Mouse (Mus musculus) cerebellum, adult 2 months (tissue): ENCODE data around the gene Scaper. TPM values are rescaled to one million over a fixed set of nuclear protein-coding genes. Genes with fewer than 3 reads are reported as not detected.

Experiments used
- DNase-seq, 2 experiments: peaks; one replicate each; pipeline ENCODE4 v3.0.0; 2021
- H3K27ac ChIP-seq: fragments of 200-500 bp; 2 replicates; pipeline ENCODE4 v1.5.1; 2012; ENCODE audit warnings: low read length, control low read depth, inconsistent platforms; ENCODE audit not compliant: insufficient read depth
- H3K27me3 ChIP-seq: fragments of 200-500 bp; 2 replicates; pipeline ENCODE4 v1.6.1; 2012; ENCODE audit warnings: inconsistent platforms, mild to moderate bottlenecking, low read length, moderate library complexity; ENCODE audit not compliant: control insufficient read depth, insufficient read depth
- H3K4me1 ChIP-seq: fragments of 200-500 bp; 2 replicates; pipeline ENCODE4 v1.6.1; 2011; ENCODE audit warnings: low read length; ENCODE audit not compliant: control insufficient read depth, insufficient read depth
- H3K4me3 ChIP-seq: fragments of 200-500 bp; replicated peaks from 2 replicates; pipeline ENCODE3; 2011; ENCODE audit warnings: mild to moderate bottlenecking, low read depth, low read length, control low read depth; ENCODE audit not compliant: insufficient read depth
- CTCF ChIP-seq: fragments of 200-500 bp; IDR thresholded peaks from 2 replicates; pipeline ENCODE4 v1.5.1; 2011; ENCODE audit warnings: low read depth, mild to moderate bottlenecking, control low read depth, low read length, moderate library complexity, borderline replicate concordance; ENCODE audit not compliant: insufficient read depth
- POLR2A ChIP-seq: fragments of 200-500 bp; IDR thresholded peaks from 2 replicates; pipeline ENCODE4 v1.6.1; 2011; ENCODE audit warnings: low read length, control low read depth, borderline replicate concordance; ENCODE audit not compliant: insufficient read depth
- WGBS: fragments of 180-500 bp; shearing (Covaris S2); methylation state at CpG from one replicate; pipeline ENCODE4 v1.1.7; 2018; 5-methylcytosine and 5-hydroxymethylcytosine counted together
- polyA plus RNA-seq: library from polyadenylated mRNA; depleted of rRNA; stranded (reverse); fragments of >200 nt; gene quantifications from 2 replicates; pipeline ENCODE4 v1.2.3, GENCODE M21; 2012; rRNA removed

Gene Scaper
- 11.5 and 13.3 TPM in 2 replicates for polyA plus RNA-seq

DNA sequence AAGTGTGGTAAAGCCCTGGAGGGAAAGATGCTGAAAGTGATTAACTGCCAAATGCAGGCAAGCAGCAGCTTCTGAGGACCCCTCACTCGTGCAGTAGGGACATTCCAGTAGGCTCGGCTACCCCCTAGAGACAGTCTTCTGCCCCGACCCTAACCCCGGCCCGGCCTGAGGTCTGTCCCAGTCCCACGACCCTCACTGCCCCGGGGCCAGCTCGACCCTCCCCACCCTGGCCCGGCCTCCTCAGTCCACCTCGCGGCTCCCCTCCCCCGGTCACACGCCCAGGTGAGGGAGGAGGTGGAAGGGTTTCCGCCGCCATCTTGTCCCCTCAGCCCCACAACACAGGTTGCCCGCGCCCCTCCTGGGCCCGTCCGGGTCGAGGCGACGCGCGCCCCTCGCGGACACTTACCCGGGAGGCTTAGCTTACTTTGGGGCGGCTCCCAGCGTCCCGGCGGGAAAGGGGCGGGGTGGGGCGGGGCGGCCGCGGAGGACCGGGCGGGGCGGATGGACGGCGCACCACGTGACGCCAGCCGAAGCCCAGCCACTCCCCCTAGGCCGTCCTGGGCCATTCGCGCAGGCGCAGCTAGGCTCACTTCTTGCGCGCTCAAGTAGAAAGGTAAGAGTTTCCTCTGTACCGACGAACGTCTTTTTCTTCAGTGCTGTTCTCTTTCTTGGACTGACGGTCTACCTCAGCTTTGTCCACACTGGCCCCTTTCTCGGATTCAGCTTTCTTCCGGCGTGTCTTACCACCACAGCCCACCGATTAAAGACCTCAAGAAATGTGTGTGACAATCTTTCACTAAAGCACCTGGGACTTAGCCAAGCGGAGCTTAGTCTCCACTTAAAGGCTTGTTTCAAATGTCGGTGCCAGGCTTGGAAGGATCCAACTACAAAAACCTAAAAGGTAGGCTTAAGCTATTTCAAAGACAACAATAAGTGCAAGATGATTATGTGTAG is at the start of gene Scaper:
Gene Scaper, minus strand, starts transcription at position 456 of the 954 bp plus-strand sequence.
- Histone ChIP-seq H3K4me1 (peaks cover 5% of the 10 kb centered on the region; the same call in 1 of the 2 replicates), H3K4me3 (peak within 1 kb of the TSS; percentile 76), H3K27ac (0 out of 2 replicates have a peak within 1 kb of the TSS, but pooled peaks have one; percentile 8), H3K27me3 (no peaks in the 10 kb centered on the region)
- peak; percentile 87 to 88 for DNase-seq
- WGBS, result 1% methylated on average over 60 of the region's 60 CpGs
- TF ChIP-seq CTCF (no peak), POLR2A (peak; percentile 50; the same call in 1 of the 2 replicates)

DNA sequence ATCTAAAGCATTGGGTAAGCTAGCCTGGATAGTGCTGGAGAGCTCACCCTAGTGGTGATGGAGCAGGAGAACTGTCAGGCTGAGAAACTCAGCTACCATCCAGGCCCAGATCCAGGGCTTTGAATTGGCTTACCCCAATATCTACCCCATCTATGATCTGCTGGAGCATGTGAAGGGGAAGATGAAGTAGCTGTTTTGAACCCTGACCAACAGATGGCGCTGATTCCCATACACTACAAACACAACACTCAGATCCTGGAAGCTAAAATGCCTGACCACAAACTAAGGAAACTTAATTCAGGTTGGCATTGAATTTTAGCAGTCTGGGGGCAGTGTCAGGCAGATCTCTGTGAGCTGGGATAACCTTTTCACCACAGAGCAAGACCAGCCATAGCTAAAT is 8.9 kb upstream of the Scaper start:
- no peak overlapping the region for H3K27ac ChIP-seq
- TF ChIP-seq POLR2A, result no peak
- no peak for TF ChIP-seq CTCF
- no peaks in the 10 kb centered on the region for H3K4me1 ChIP-seq
- H3K4me3 ChIP-seq, result no peak overlapping the region
- 22% methylated on average over 1 of the region's 1 CpGs for WGBS
- H3K27me3 ChIP-seq, result no peaks in the 10 kb centered on the region
- peak; percentile 11 to 20 for DNase-seq

DNA sequence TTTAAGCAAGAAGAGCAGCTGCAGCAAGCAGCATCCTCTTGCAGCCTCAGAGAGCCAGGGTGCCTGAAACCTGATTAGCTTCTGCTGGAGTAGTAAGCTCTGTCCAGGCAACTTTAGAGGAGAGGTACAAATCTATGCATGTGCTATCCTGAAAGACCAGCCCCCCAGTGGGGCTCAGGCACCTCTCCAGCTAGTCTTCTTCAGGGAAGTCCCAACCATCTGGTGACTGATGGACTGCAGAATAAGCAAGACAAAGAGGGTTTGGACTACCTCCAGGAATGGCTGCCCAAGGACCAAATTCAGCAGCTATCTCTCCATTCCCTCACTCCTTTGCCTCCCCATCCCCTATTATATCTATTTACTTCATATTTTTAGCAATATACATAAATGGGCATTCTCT is 3.4 kb upstream of the Scaper start:
- TF ChIP-seq POLR2A (no peak), CTCF (no peak)

DNA sequence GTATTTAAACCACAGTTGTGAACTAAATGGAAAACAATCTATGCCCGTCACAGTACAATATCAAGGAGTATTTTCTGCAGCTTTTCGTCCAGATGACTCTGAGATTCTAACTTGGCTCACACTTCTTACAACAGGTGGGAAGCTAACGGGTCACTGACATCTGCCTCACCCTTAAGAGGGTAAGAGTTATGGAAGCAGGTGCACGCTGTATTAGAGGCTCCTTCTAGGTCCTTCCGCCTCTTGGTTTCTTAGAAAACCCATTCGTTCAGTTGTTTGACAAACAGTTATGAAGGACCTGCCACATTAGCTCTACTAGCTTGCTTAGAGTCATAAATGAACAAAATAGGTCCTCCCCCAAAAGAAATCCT is 683 bp upstream of the Scaper start:
- DNase-seq, result no peak
- WGBS, result 12% methylated on average over 6 of the region's 6 CpGs
- TF ChIP-seq POLR2A, result no peak
- no peak for TF ChIP-seq CTCF
- peak overlapping the region; percentile 76 for H3K4me3 ChIP-seq
- H3K27ac ChIP-seq, result no peak overlapping the region
- no peaks in the 10 kb centered on the region for H3K27me3 ChIP-seq
- H3K4me1 ChIP-seq, result peaks cover 5% of the 10 kb centered on the region; the same call in 1 of the 2 replicates

More for the DNA sequence above, 3.4 kb upstream of the Scaper start:
- Histone ChIP-seq H3K27ac (no peak overlapping the region), H3K4me3 (no peak overlapping the region), H3K4me1 (peaks cover 5% of the 10 kb centered on the region; the same call in 1 of the 2 replicates), H3K27me3 (no peaks in the 10 kb centered on the region)
- DNase-seq, result peak; percentile 40 to 63

DNA sequence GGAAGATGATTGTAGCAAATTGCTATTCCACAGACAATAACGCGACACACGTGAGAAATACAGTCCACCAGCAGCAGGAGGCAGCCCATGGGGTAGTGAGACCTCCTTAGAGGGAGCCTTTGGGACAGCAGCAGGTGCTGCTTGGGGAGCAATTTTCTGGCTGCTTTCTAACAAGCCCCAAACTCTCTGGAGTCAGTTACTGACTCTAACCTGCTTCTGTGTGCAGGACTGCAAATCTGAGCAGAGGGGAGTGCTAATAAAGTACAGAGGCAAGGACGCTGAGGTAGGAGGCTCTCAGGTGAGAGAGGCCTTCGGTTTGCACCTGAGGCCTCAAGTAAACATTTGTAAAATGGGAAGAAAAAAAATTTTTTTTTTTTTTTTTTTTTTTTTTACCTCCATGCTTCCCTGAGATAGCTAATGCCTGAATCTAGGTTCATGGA is 675 bp downstream of the Scaper start:
- WGBS, result 7% methylated on average over 5 of the region's 5 CpGs
- Histone ChIP-seq H3K27ac (no peak overlapping the region), H3K4me3 (peak overlapping the region; percentile 76), H3K4me1 (peaks cover 5% of the 10 kb centered on the region; the same call in 1 of the 2 replicates), H3K27me3 (no peaks in the 10 kb centered on the region)
- TF ChIP-seq CTCF (no peak), POLR2A (no peak)
- DNase-seq, result peak; percentile 17 to 38

DNA sequence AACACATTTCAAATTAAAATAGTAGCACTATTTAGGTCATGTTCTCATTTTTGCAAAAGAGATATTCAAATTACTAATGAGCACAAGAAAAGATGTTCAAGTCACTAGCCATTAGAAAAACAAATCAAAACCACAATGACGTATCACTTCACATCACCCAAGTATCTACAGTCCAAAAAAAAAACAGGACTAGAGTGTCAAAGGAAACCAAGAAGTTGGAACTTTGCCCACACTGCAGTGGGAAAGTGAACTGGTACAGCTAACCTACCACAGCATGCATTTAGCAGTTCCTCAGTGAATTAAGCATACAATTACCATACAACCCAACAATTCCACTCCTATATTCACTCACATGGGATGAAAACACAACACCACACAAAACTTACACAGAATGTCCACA is 5.4 kb downstream of the Scaper start:
- Histone ChIP-seq H3K27ac (no peak overlapping the region), H3K4me1 (peaks cover 5% of the 10 kb centered on the region; the same call in 1 of the 2 replicates), H3K4me3 (no peak overlapping the region), H3K27me3 (no peaks in the 10 kb centered on the region)
- WGBS, result 57% methylated on average over 1 of the region's 1 CpGs
- DNase-seq, result no peak
- TF ChIP-seq POLR2A (no peak), CTCF (no peak)

DNA sequence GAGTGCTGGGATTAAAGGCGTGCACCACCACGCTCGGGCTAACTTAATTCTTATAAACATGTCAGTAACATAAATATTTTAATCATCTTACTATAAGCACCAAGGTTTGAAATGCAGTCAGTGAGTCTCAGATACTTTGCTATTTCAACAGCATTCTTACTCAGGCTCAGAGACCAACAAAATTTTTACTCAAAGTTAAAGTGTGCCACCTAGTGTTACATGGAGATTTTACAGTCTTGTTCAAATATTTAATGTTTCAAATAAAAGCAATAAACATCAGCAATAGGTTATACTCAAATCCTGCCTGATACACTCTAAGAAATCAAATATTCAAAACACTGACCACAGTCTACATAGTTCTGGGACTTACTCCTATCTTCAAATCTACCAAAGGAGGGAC is 19.3 kb downstream of the Scaper start:
- DNase-seq, result peak in 1 of 2 experiments; percentile 14
- Histone ChIP-seq H3K4me3 (no peak overlapping the region), H3K27me3 (no peaks in the 10 kb centered on the region), H3K27ac (no peak overlapping the region), H3K4me1 (no peaks in the 10 kb centered on the region)
- WGBS, result 73% methylated on average over 3 of the region's 3 CpGs
- TF ChIP-seq CTCF (peak; percentile 35; the same call in 1 of the 2 replicates), POLR2A (no peak)
